Mouse (Mus musculus) bone marrow, adult 2 months (tissue): ENCODE results near the gene Cd300ld3.

Experiments
- CTCF ChIP-seq: fragments of 200-500 bp; IDR thresholded peaks from 2 replicates; pipeline ENCODE4 v1.5.1; 2011; ENCODE audit warnings: low read length, control low read depth; ENCODE audit not compliant: control insufficient read depth, insufficient read depth
- POLR2A ChIP-seq: fragments of 200-500 bp; IDR thresholded peaks from 2 replicates; pipeline ENCODE4 v1.6.1; 2011; ENCODE audit warnings: low read depth, mild to moderate bottlenecking, control low read depth, low read length, borderline replicate concordance; ENCODE audit not compliant: control insufficient read depth

DNA sequence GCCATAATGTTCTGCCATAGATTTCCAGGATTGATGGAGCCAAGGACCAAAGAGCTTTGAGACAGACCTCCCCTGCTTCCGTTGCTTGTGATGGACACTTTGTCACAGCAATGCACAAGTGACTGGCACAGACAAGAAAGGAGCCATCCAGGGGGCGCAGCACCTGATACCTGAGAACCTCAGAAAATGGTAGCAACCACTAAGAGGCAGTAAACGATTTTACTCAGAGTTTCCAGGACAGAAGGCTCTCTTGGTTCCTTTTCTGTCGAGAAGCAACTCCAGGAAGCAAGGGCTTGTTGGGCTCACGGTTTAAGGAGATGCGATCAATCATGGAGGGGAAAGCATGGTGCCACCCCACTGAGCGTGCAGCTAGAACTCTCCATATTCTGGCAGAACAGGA is 38.0 kb upstream of the Cd300ld3 start:
- TF ChIP-seq POLR2A = no peak
- no peak for TF ChIP-seq CTCF
